Mouse (Mus musculus) midbrain, postnatal 0 days (tissue): ENCODE data around the gene Scaf4. TPM values are rescaled to one million over a fixed set of nuclear protein-coding genes. Genes with fewer than 3 reads are reported as not detected.

Experiments
- ATAC-seq: fragments of 200-750 bp; cut with Nextera tagmentation; 2 replicates; pipeline ENCODE4 v1.8.0; 2017; ENCODE audit warnings: moderate number of reproducible peaks, mild to moderate bottlenecking, moderate TSS enrichment, moderate library complexity; ENCODE audit not compliant: low FRiP score
- DNase-seq: peaks from one replicate; pipeline ENCODE4 v3.0.0-alpha.2; 2015; ENCODE audit warnings: low spot score
- H3K27ac ChIP-seq: fragments of 300-500 bp; sonication (generic); 2 replicates; pipeline ENCODE4 v1.5.1; 2014; ENCODE audit warnings: low read depth, mild to moderate bottlenecking, low read length, mixed read lengths
- H3K27me3 ChIP-seq: fragments of 300-500 bp; sonication (generic); 2 replicates; pipeline ENCODE4 v1.6.1; 2014; ENCODE audit warnings: low read length, control low read depth, mixed read lengths; ENCODE audit not compliant: insufficient read depth
- H3K36me3 ChIP-seq: fragments of 300-500 bp; sonication (generic); 2 replicates; pipeline ENCODE4 v1.6.1; 2014; ENCODE audit warnings: low read length, control low read depth, mixed read lengths; ENCODE audit not compliant: insufficient read depth
- H3K4me1 ChIP-seq: fragments of 300-500 bp; sonication (generic); 2 replicates; pipeline ENCODE4 v1.6.1; 2014; ENCODE audit warnings: mild to moderate bottlenecking, control low read depth, antibody characterized with exemption, low read length, mixed read lengths; ENCODE audit not compliant: insufficient read depth
- H3K4me2 ChIP-seq: fragments of 300-500 bp; sonication (generic); 2 replicates; pipeline ENCODE4 v1.6.1; 2014; ENCODE audit warnings: low read depth, mild to moderate bottlenecking, low read length, mixed read lengths; ENCODE audit not compliant: poor library complexity, severe bottlenecking
- H3K4me3 ChIP-seq: fragments of 300-500 bp; sonication (generic); 2 replicates; pipeline ENCODE4 v1.5.1; 2014; ENCODE audit warnings: low read depth, mild to moderate bottlenecking, low read length, moderate library complexity
- H3K9ac ChIP-seq: fragments of 300-500 bp; sonication (generic); replicated peaks from 2 replicates; pipeline ENCODE4 v1.6.1; 2014; ENCODE audit warnings: mild to moderate bottlenecking, low read length, moderate library complexity, mixed read lengths; ENCODE audit not compliant: poor library complexity, severe bottlenecking
- H3K9me3 ChIP-seq: fragments of 300-500 bp; sonication (generic); 2 replicates; pipeline ENCODE4 v1.6.1; 2016; ENCODE audit warnings: low read length, control low read depth
- CTCF ChIP-seq: IDR thresholded peaks from 2 replicates; pipeline ENCODE4 v1.5.1; 2016; ENCODE audit warnings: antibody characterized with exemption, mild to moderate bottlenecking
- WGBS: fragments of 180-500 bp; shearing (Covaris S2); extraction: QIAGEN DNeasy Blood & Tissue Kit; methylation state at CpG from one replicate; pipeline ENCODE4 v1.1.7; 2014; 5-methylcytosine and 5-hydroxymethylcytosine counted together
- polyA plus RNA-seq: library from polyadenylated mRNA; unstranded; fragments of >200 nt; fragmentation: Nextera tagmentation; extraction: Ambion mirVana; gene quantifications from 2 replicates; pipeline ENCODE4 v1.2.1, GENCODE M21; 2015
- total RNA-seq: library from RNA; depleted of rRNA; stranded (reverse); fragments of >200 nt; gene quantifications from 2 replicates; pipeline ENCODE4 v1.2.3, GENCODE M21; 2014

The Scaf4 gene
- total and polyA plus RNA-seq, 2 experiments from 2014 or later: 10.7 to 17.9 TPM

DNA sequence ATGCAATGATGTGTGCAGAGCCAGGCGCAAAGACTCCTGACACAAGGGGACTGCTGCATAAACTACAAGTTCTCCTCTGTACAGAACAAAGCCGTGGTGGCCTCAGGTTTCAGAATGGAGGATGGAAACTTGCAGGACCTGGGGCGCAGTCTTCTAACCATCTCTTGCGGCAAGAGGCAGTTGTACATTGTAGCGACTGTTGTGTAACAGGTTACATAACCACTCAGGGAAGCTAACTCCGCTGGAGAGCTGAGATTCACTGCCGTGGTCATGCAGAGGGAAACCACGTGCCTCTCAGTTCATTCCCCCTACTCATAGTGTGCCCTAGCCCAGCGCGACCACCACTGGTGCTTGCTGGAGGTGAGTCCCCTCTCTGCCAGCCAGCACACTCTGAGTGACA, 85.1 kb downstream of the Scaf4 start:
- 89% methylated on average over 10 of the region's 10 CpGs for WGBS
- H3K9ac ChIP-seq: no peak overlapping the region
- no peak for TF ChIP-seq CTCF
- H3K4me3 ChIP-seq: no peak overlapping the region
- no peak overlapping the region for H3K4me2 ChIP-seq
- H3K27ac ChIP-seq: no peak overlapping the region
- no peaks in the 10 kb centered on the region for H3K9me3 ChIP-seq
- H3K4me1 ChIP-seq: no peaks in the 10 kb centered on the region; the same call in 1 of the 2 replicates
- DNase-seq (no peak), ATAC-seq (no peak)
- H3K27me3 ChIP-seq: no peaks in the 10 kb centered on the region
- no peaks in the 10 kb centered on the region for H3K36me3 ChIP-seq

DNA sequence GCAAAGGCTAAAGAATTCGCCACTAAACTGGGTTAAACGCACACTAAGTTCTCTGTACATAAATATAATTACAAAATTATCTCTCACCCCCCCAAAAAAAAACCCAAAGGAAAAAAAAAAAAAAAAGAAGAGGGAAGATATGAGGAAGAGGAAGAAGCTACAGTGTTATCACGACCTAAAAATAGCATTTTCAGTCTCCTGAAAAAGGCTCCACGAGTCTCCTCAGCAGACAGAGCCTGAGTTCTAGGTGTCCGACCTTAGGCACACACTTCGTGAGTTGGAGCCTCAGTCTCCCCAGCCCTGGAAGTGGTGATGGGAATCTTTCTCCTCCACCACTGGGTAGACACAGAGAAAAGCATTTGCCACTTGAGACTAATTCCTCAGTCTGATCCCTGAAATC, 85.7 kb downstream of the Scaf4 start:
- Histone ChIP-seq H3K27ac (no peak overlapping the region), H3K4me3 (no peak overlapping the region), H3K4me2 (no peak overlapping the region), H3K9ac (no peak overlapping the region), H3K9me3 (no peaks in the 10 kb centered on the region), H3K4me1 (no peaks in the 10 kb centered on the region; the same call in 1 of the 2 replicates), H3K36me3 (no peaks in the 10 kb centered on the region), H3K27me3 (no peaks in the 10 kb centered on the region)
- TF ChIP-seq CTCF: no peak
- 92% methylated on average over 6 of the region's 6 CpGs for WGBS
- no peak for DNase-seq
- no peak for ATAC-seq

DNA sequence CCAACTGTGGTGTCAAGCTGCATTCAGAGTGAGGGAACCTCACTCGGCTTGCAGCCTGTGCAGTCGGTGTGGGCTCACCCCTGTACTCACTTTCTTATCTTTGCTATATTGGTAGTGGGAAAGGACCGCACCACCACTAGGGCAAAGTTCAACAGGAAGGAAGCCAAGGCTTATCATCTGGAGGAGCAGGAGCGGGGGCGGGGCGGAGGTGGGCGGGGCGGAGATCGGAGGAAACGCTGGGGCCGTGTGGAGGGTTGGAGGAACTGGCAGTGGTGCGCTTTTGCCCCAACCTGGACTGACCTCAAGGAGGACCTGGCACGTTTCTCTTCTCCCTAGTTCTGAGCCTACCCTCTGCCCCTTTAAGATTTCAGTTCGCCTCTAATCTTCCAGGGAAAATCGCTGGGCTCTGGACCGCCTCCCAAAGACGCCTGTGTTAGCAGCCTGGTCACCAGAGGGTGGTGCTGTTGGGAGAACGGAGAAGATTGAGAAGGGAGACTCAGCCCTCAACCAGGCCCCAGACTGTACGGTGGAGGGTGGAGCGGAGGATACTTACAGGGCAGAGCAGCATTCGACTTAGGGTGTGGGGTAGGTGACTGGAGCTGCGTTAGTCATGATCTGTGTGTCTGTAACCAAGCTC, 86.8 kb downstream of the Scaf4 start:
- TF ChIP-seq CTCF: peak; percentile 79

DNA sequence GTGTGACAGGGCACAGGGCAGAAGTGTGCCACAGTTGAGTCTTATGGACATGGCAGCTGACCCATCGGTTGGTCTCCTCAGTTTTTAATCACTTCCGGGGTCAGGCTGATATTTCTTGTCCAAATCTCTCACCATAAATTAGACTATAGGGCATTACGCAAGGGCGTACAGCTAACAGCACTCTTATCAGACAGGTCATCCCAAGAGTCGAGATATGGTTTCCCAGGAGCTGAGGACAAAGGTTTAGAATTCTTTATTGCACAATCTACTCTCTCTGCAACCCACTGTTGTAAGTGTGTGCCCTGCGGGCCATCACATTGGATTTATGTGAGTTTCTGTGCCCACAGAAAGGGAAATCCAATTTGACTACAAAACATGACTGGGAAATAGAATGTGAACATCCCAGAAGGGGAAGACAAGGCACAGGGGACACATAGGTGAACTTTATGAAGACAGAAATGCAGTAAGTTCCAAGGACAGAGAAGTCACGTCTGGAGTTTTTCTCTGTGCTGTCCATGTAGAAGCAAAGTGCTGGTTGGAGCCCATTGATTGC, 87.5 kb downstream of the Scaf4 start:
- no peak for TF ChIP-seq CTCF
- Histone ChIP-seq H3K9ac (no peak overlapping the region), H3K4me3 (no peak overlapping the region), H3K9me3 (no peaks in the 10 kb centered on the region), H3K4me1 (no peaks in the 10 kb centered on the region; the same call in 1 of the 2 replicates), H3K36me3 (no peaks in the 10 kb centered on the region), H3K27me3 (no peaks in the 10 kb centered on the region), H3K4me2 (no peak overlapping the region), H3K27ac (no peak overlapping the region)
- ATAC-seq (no peak), DNase-seq (no peak)
- 88% methylated on average over 7 of the region's 7 CpGs for WGBS

More for the DNA sequence above, 86.8 kb downstream of the Scaf4 start:
- H3K9ac ChIP-seq: peak overlapping the region; percentile 42; the same call in 1 of the 2 replicates
- H3K27ac ChIP-seq: no peak overlapping the region
- peak overlapping the region; percentile 50 for H3K4me2 ChIP-seq
- H3K9me3 ChIP-seq: no peaks in the 10 kb centered on the region
- 4% methylated on average over 22 of the region's 22 CpGs for WGBS
- peak overlapping the region; percentile 25 for H3K4me3 ChIP-seq
- no peaks in the 10 kb centered on the region; the same call in 1 of the 2 replicates for H3K4me1 ChIP-seq
- no peaks in the 10 kb centered on the region for H3K27me3 ChIP-seq
- ATAC-seq: peak; percentile 93
- H3K36me3 ChIP-seq: no peaks in the 10 kb centered on the region
- DNase-seq: peak; percentile 84

GRCm38 (mm10) chr16:90193719-90194118, 90.6 kb downstream of the Scaf4 start:
- ATAC-seq: no peak
- Histone ChIP-seq H3K9me3 (no peaks in the 10 kb centered on the region), H3K27me3 (no peaks in the 10 kb centered on the region), H3K9ac (no peak overlapping the region), H3K4me1 (no peaks in the 10 kb centered on the region; the same call in 1 of the 2 replicates), H3K4me2 (no peak overlapping the region), H3K4me3 (no peak overlapping the region), H3K36me3 (no peaks in the 10 kb centered on the region), H3K27ac (no peak overlapping the region)
- TF ChIP-seq CTCF: no peak
- no peak for DNase-seq

- TF ChIP-seq CTCF: no peak
- Histone ChIP-seq H3K4me1 (no peaks in the 10 kb centered on the region), H3K4me2 (no peak overlapping the region), H3K9me3 (no peaks in the 10 kb centered on the region), H3K27me3 (no peaks in the 10 kb centered on the region), H3K36me3 (no peaks in the 10 kb centered on the region), H3K9ac (no peak overlapping the region), H3K27ac (no peak overlapping the region), H3K4me3 (no peak overlapping the region)
- 79% methylated on average over 6 of the region's 6 CpGs for WGBS
- DNase-seq (no peak), ATAC-seq (no peak)
Measured at GRCm38 (mm10) chr16:90191289-90191688, 93.0 kb downstream of the Scaf4 start.
